Mouse (Mus musculus): ENCODE measurements around the gene Slc9a5. TPM values are rescaled to one million over a fixed set of nuclear protein-coding genes. Genes with fewer than 3 reads are reported as not detected.

The Slc9a5 gene
- polyA plus RNA-seq, 1 experiment from 2014 or later, result 1.9 TPM

DNA sequence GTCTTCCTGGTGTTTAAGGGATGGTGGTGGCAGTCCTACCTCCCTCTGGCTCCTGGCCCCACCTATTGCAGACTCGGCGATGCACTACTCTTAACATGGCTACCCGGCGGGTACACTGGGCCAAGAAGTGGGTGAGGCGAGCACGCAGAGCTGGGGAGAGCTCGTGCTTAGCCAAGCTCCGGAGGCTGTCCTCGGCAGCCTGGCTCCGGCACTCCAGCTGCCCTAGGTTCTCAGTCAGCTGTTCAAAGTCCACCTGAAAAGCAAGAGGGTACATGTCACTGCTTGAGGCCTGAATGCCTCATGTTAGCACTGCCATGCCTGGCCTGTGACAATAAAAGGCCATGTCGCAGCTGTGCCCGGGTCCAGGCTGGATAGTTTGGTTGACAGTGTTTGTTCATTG is 18.3 kb upstream of the Slc9a5 start:
- H3K4me3 ChIP-seq (replicated peaks), result no peak overlapping the region

DNA sequence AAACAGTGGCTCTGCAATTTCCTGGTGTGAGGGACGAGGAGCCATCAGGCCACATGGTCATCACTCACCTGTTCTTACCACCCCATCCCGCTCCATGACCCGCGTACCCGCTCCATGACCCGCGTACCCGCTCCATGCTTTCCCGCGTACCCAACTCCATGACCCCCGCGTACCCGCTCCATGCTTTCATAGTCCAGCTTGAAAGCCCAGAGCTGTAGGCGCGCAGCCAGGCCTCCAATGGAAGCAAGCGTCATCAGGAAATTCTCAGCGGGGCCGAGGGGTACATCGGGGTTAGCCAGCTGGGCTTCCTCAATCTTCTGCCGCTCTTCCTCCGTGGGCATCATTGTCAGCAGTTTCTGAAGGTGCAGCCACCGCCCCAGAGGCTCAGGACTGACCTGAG is 17.2 kb upstream of the Slc9a5 start:
- H3K9me3 ChIP-seq, result no peaks in the 10 kb centered on the region

More for the DNA sequence above, 18.3 kb upstream of the Slc9a5 start:
- H3K4me2 ChIP-seq, result no peak overlapping the region
- no peaks in the 10 kb centered on the region for H3K27me3 ChIP-seq (replicated peaks)
- WGBS, result 92% methylated on average over 12 of the region's 12 CpGs
- ATAC-seq (ENCODE audit: insufficient read depth, low FRiP score, low read depth), result no peak
- peaks cover 48% of the 10 kb centered on the region for H3K36me3 ChIP-seq
- H3K27ac ChIP-seq, result no peak overlapping the region
- no peak overlapping the region for H3K9ac ChIP-seq
- H3K9me3 ChIP-seq, result no peaks in the 10 kb centered on the region
- H3K4me1 ChIP-seq, result peaks cover 13% of the 10 kb centered on the region

DNA sequence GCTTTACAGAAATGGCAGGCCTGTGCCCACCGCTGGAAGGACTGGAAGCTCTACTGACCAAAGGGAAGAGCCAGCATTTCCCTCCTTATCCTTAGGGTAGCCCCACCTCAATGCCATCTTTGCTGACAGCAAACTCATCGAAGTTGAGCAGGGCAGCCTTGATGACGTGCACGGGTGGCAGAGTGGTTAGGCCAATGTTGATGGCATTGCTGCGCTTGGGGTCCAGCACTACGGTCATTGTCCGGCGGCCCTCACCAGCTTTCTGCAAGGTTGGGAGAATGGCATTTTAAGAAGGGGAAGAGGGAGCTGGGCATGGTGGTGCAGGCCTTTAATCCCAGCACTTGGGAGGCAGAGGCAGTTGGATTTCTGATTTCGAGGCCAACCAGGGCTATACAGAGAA is 16.7 kb upstream of the Slc9a5 start:
- H3K9ac ChIP-seq, result no peak overlapping the region
- no peaks in the 10 kb centered on the region for H3K27me3 ChIP-seq (replicated peaks)
- peaks cover 10% of the 10 kb centered on the region for H3K4me1 ChIP-seq
- H3K4me3 ChIP-seq (replicated peaks), result no peak overlapping the region
- peaks cover 64% of the 10 kb centered on the region for H3K36me3 ChIP-seq
- no peak overlapping the region for H3K4me2 ChIP-seq
- H3K9me3 ChIP-seq, result no peaks in the 10 kb centered on the region
- no peak for ATAC-seq (ENCODE audit: insufficient read depth, low FRiP score, low read depth)
- no peak overlapping the region for H3K27ac ChIP-seq
- WGBS, result 95% methylated on average over 9 of the region's 9 CpGs

More for the DNA sequence above, 17.2 kb upstream of the Slc9a5 start:
- WGBS, result 92% methylated on average over 22 of the region's 22 CpGs
- no peak for ATAC-seq (ENCODE audit: insufficient read depth, low FRiP score, low read depth)
- H3K9ac ChIP-seq, result no peak overlapping the region
- H3K4me3 ChIP-seq (replicated peaks), result no peak overlapping the region
- no peak overlapping the region for H3K27ac ChIP-seq
- peaks cover 60% of the 10 kb centered on the region for H3K36me3 ChIP-seq
- H3K4me1 ChIP-seq, result peaks cover 10% of the 10 kb centered on the region
- H3K27me3 ChIP-seq (replicated peaks), result no peaks in the 10 kb centered on the region
- H3K4me2 ChIP-seq, result no peak overlapping the region

DNA sequence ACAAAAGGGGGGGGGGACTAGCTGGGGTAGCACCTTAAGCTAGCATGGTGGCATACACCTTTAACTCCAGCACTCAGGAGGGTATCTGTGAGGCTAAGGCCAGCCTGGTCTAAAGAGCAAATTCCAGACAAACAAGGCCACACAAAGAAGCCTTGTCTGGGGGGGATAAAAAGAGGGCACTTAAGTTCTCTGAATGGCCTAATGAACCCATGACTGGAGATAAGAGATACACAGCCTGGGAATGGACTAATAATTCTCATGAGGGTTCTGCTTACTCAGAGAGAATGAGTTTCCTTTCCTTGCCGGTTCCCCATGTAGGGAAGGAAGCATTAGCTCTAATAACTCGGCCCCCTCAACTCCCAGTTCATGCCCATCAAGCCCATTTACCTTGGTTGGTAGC is 16.1 kb upstream of the Slc9a5 start:
- Histone ChIP-seq H3K36me3 (peaks cover 68% of the 10 kb centered on the region), H3K4me1 (0 out of 2 replicates have a peak, but pooled peaks cover 6% of the 10 kb centered on the region), H3K4me3 (replicated peaks) (no peak overlapping the region), H3K9ac (no peak overlapping the region), H3K27me3 (replicated peaks) (no peaks in the 10 kb centered on the region), H3K4me2 (no peak overlapping the region), H3K27ac (no peak overlapping the region), H3K9me3 (no peaks in the 10 kb centered on the region)
- peak; percentile 32; the same call in 1 of the 2 replicates for ATAC-seq (ENCODE audit: insufficient read depth, low FRiP score, low read depth)
- WGBS, result 57% methylated on average over 2 of the region's 2 CpGs

DNA sequence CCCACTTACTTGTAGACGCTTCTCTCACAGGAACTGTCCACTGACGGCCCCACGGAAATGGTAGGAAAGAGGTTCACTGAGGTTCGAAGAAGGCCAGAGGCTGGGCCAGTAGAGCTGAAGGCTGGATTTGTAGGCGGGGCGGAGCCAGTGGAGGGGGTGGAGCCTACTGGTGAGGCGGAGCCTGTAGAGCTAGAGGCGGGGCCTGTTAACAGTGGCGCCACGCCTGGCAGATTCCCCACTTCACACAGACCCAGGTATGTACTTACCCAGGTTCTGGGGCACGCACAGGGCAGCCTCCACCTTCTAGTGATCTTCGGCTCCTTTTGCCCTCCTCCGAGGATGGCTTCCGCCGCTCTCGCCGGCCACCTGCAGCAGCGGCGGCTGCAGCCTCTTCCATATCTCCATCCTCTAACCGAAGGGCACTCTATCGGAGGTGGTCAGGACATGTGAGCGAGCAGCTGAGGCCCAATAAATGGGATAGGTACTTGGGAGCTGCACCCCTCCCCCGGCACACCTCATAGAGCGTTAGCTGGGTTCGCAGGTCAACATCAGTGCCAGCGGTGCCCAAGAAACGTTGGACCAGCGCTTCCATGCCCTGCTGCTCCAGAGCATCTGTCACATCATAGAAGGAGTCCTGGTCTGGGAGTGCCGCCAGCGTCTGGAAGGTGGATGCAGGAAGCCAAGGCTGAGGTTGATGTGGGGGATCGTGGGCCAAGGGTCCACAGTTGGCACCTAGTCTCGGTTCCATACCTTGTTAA is 12.1 kb upstream of the Slc9a5 start:
- WGBS, result 70% methylated on average over 32 of the region's 32 CpGs
- Histone ChIP-seq H3K27ac (no peak overlapping the region), H3K36me3 (peaks cover 45% of the 10 kb centered on the region)

DNA sequence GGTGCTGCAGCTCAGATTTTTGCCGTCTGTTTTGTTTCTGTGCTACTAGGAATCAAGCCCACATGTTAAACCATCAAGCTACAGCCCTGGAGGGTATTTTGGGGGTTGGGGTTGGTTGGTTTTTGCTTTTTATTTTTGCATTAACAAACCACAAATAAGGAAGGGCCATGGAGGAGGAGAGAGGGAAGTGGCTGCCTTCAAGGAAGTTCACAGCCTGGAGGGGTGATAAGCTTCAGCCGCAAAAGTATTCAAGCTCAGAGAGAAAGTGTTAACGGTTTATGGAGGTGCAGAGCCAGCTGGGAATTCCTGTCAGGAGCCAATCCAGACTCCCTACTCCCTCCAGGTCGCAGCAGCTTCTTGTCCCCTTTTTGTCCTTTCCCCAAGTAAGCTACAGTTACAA is 9.7 kb upstream of the Slc9a5 start:
- Histone ChIP-seq H3K27me3 (replicated peaks) (no peaks in the 10 kb centered on the region), H3K9ac (no peak overlapping the region), H3K4me3 (replicated peaks) (no peak overlapping the region), H3K4me1 (peaks cover 32% of the 10 kb centered on the region), H3K36me3 (peaks cover 34% of the 10 kb centered on the region), H3K27ac (peak overlapping the region; percentile 13; the same call in 1 of the 2 replicates), H3K9me3 (no peaks in the 10 kb centered on the region), H3K4me2 (no peak overlapping the region)
- ATAC-seq (ENCODE audit: insufficient read depth, low FRiP score, low read depth), result no peak
- 39% methylated on average over 4 of the region's 4 CpGs for WGBS

More for the DNA sequence above, 12.1 kb upstream of the Slc9a5 start:
- Histone ChIP-seq H3K9ac (no peak overlapping the region), H3K9me3 (no peaks in the 10 kb centered on the region), H3K4me2 (no peak overlapping the region), H3K27me3 (replicated peaks) (no peaks in the 10 kb centered on the region), H3K4me1 (peaks cover 22% of the 10 kb centered on the region), H3K4me3 (replicated peaks) (no peak overlapping the region)
- ATAC-seq (ENCODE audit: insufficient read depth, low FRiP score, low read depth), result no peak

DNA sequence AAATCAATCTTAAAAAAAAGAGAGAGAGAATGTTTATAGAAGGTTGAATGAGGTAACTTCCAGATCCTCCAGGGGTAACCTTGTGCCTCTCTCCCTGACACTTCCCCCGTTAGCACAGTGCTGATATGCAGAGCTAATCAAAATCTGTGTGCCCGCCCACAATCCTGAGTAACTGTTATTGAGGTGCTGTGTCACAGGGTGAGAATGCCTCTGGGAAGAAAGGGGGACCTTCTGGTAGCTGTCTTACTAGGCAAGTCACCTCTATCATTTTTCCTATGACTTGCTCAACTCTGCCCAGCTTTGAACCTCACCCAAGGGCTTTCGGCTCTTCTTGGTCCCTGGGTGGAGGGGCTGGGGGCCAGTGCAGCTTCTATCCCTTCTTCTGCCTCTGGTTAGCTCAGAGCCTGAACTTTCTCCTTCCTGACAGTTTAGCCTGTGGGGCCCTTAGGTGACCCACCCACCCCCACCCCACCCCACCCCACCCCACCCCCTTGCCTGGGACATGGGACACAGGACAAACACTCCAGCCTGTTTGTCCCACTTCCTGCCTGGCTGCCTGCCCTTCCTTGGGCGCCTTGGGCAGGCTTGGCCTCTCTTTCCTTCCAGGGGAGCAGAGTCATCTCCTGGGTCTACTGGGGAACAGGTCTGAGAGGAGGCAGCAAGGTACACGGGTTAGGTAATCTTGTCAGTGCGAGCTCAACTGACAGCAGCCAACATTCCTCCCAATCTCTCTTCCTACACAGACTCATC is 8.6 kb upstream of the Slc9a5 start:
- ATAC-seq (ENCODE audit: insufficient read depth, low FRiP score, low read depth), result peak; percentile 57
- Histone ChIP-seq H3K4me2 (no peak overlapping the region), H3K27me3 (replicated peaks) (no peaks in the 10 kb centered on the region), H3K36me3 (peaks cover 26% of the 10 kb centered on the region), H3K4me1 (peaks cover 41% of the 10 kb centered on the region), H3K27ac (peak overlapping the region; percentile 66; the same call in 1 of the 2 replicates), H3K4me3 (replicated peaks) (no peak overlapping the region), H3K9me3 (no peaks in the 10 kb centered on the region), H3K9ac (no peak overlapping the region)
- 63% methylated on average over 6 of the region's 6 CpGs for WGBS

DNA sequence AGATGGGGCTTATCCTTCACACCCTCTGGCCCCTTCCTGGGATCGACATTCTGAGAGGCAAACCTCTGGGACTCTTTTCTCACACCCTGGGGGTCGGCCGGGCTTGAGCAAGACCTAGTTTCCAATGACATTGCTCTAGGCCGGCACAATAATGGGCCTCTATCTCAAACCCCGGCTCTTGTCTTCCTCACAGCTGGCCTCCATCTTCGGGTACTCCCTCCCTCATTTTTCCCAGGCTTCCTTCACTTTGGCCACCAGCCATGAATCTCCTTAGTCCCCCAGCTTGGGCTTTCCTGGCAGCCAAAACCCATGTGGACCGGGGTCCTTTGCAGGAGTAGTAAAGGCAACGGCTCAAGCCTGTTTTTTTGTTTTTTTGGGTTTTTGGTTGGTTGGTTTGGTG is 7.2 kb upstream of the Slc9a5 start:
- H3K27me3 ChIP-seq (replicated peaks), result no peaks in the 10 kb centered on the region
- WGBS, result 27% methylated on average over 8 of the region's 8 CpGs
- peak overlapping the region; percentile 66 for H3K27ac ChIP-seq
- H3K4me3 ChIP-seq (replicated peaks), result no peak overlapping the region
- no peak for ATAC-seq (ENCODE audit: insufficient read depth, low FRiP score, low read depth)
- H3K36me3 ChIP-seq, result peaks cover 15% of the 10 kb centered on the region
- peaks cover 52% of the 10 kb centered on the region for H3K4me1 ChIP-seq
- H3K9me3 ChIP-seq, result no peaks in the 10 kb centered on the region
- no peak overlapping the region for H3K9ac ChIP-seq
- H3K4me2 ChIP-seq, result no peak overlapping the region

DNA sequence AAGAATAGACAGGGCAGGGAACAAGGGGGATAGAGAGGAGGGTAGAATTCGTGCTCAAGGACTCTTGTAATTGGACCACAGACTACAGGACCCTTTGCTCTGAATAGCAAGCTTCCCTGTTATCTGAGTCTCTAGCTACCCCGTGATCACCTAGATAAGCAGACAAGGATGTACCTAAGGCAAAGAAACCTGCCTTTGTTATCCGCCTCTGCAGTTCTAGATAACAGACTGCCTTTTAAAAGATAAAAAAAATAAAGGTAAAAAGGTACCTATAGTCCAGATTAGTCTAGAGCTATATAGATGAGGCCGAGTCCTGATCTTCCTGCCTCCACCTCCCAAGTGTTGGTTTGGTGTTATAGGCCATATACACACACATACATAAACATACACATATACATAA is 5.9 kb upstream of the Slc9a5 start:
- no peak overlapping the region for H3K9ac ChIP-seq
- no peak overlapping the region for H3K4me2 ChIP-seq
- peak overlapping the region; percentile 61; the same call in 1 of the 2 replicates for H3K27ac ChIP-seq
- no peak for ATAC-seq (ENCODE audit: insufficient read depth, low FRiP score, low read depth)
- H3K4me3 ChIP-seq (replicated peaks), result no peak overlapping the region
- no peaks in the 10 kb centered on the region for H3K27me3 ChIP-seq (replicated peaks)
- WGBS, result 57% methylated on average over 4 of the region's 4 CpGs
- H3K4me1 ChIP-seq, result peaks cover 59% of the 10 kb centered on the region
- 0 out of 2 replicates have a peak, but pooled peaks cover 6% of the 10 kb centered on the region for H3K36me3 ChIP-seq
- H3K9me3 ChIP-seq, result no peaks in the 10 kb centered on the region

DNA sequence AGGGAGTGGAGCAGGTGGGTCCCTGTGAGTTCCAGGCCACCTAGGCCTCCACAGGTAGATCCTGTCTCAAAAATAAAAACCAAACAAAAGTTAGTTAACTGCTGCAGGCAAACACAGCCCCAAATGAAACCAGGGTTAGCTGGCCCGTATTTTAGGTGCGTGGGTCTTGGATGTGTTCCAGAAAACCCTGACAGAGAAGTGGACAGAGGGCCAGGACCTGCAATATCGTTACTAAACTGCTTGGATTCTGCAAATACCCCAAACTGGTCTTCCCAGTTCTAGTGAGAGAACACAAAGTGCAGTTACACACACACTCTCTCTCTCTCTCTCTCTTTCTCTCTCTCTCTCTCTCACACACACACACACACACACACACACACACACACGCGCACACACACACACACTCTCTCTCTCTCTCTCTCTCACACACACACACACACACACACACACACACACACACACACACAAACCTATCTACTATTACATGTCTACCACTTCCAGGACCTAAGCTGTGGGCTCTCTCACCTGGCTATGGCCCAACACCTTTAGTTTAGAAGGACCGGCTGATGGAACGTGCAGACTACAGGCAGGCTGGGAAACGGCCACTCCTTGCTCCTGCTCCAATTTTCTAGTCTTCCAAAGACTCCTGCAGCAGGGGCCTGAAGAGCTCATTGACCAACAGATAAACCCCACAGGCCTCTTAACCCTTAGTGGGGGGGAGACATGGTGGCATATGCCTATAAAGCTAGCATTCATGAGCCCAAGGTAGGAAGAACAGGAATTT is 4.7 kb upstream of the Slc9a5 start:
- Histone ChIP-seq H3K9ac (no peak overlapping the region), H3K27me3 (replicated peaks) (no peaks in the 10 kb centered on the region), H3K4me3 (replicated peaks) (no peak overlapping the region), H3K27ac (peak overlapping the region; percentile 61), H3K4me1 (peaks cover 55% of the 10 kb centered on the region), H3K36me3 (no peaks in the 10 kb centered on the region), H3K9me3 (no peaks in the 10 kb centered on the region), H3K4me2 (peak overlapping the region; percentile 3; the same call in 1 of the 2 replicates)
- 50% methylated on average over 8 of the region's 8 CpGs for WGBS
- ATAC-seq (ENCODE audit: insufficient read depth, low FRiP score, low read depth), result no peak

DNA sequence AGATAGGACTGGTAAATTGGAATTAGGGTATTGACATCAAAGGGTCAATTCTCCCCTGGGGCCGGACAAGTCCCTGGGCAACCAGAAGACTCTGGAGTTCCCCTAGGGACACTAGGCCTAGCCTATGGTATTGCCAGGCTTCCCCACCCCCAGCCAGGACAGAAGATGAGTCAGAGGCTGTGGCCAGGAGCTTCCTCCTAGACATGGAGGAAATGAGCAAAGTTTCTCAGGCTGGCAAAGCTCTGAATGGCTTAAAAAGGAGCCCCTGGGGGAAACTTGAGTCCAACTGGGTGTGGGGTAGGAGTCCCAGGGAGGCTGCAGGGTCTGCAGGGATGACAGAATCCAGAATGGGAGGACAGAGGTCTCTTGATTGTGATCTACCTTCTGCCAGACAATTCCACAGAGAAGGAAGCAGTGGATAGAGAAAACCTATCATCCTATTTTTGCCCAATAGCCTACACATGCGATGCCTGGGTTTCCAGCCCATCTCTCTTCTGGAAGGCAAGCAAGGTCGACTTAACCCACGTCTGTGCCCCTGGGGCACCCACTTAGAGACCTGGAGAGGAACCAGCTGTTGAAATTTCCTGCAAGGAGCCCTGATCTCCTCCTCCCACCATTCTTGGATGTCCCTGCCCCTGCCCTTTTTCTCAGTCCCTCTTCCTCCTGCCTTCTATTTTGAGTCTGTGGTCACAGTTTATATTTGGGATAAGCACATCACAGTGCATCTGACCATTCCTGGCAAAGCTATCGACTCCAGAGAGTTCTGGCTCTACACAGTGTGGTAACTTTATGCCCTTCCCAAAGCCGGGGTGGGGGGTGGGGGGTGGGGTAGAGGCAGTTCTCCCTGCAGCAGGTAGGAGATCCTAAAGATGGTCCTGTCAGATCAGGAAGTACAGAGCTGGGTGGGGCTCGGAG is 3.3 kb upstream of the Slc9a5 start:
- Histone ChIP-seq H3K9me3 (no peaks in the 10 kb centered on the region), H3K27me3 (replicated peaks) (0 out of 2 replicates have a peak, but pooled peaks cover 5% of the 10 kb centered on the region), H3K9ac (no peak overlapping the region), H3K4me3 (replicated peaks) (no peak overlapping the region), H3K36me3 (no peaks in the 10 kb centered on the region), H3K4me2 (peak overlapping the region; percentile 96), H3K27ac (peak overlapping the region; percentile 88), H3K4me1 (peaks cover 52% of the 10 kb centered on the region)
- 33% methylated on average over 7 of the region's 7 CpGs for WGBS
- ATAC-seq (ENCODE audit: insufficient read depth, low FRiP score, low read depth), result no peak

Data from stomach, embryonic 15.5 days (tissue).